Comparison of ENCODE assay signal across 9 mouse cellular contexts in the genomic region with DNA sequence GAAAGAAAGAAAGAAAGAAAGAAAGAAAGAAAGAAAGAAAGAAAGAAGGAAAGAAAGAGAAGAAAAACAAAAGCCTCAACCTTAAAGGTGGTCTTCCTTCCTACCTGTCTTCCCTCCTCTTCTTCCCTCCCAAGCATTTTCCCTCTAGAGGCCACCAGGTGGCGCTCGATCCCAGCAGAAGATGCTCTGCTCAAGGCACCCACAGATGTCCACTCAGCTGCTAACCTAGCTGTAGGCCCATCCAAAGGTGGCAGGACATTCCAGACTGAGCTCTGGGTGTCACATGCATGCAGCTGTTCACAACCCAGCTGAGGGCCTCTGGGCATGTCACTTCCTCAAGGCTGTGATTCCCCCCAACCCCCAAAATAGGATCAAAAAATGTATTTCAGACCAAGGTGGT. TPM values are rescaled to one million over a fixed set of nuclear protein-coding genes. Genes with fewer than 3 reads are reported as not detected.
DNase-seq lines count a peak whose midpoint lies in the region; ATAC-seq and TF ChIP-seq lines count a peak whose summit lies in the region.
"Had no signal": no experiment of that assay in that cellular context is flagged by ENCODE, and none has a peak within 500 bp of the region (broad histone marks: within the 10 kb centered on the region; RNA-seq: fewer than 3 reads in every experiment).

No protein-coding gene starts in this region.

- no peak overlapping the region for H3K4me2 ChIP-seq in CH12.LX (ENCODE audit: insufficient read depth, low read depth, poor library complexity, severe bottlenecking)
- H3K4me2 ChIP-seq in embryonic facial prominence, embryonic 13.5 days = no peak overlapping the region
- H3K4me2 ChIP-seq in heart, postnatal 0 days (ENCODE audit: low read depth, low read length) = no peak overlapping the region
- H3K4me2 ChIP-seq in lung, embryonic 16.5 days (ENCODE audit: low read depth, low read length) = no peak overlapping the region
- H3K4me2 ChIP-seq: heart, embryonic 15.5 days had no signal

- in situ Hi-C loops in CH12.LX (cut with MboI; ENCODE audit: low pct_ligation_motif_present, low pct_unique_long_range_greater_than_20kb, low sequenced_read_pairs) = loop anchor here (10.0 kb wide), 2 partner anchors 51 to 431 kb away; no protein-coding TSS in a partner anchor

- dilution Hi-C loops in CH12.LX (cut with MboI; ENCODE audit: extremely low pct_ligation_motif_present, extremely low pct_unique_long_range_greater_than_20kb, low sequenced_read_pairs) = no loop called here

- H3K36me3 ChIP-seq in CH12.LX (replicated peaks in 1 of 2; ENCODE audit: control insufficient read depth in 1 of 2, insufficient read depth in 1 of 2, low read length in 1 of 2) = no peaks in the 10 kb centered on the region
- H3K36me3 ChIP-seq in embryonic facial prominence, embryonic 13.5 days = no peaks in the 10 kb centered on the region
- H3K36me3 ChIP-seq in heart, postnatal 0 days (replicated peaks; ENCODE audit: control insufficient read depth, insufficient read depth, low read length) = no peaks in the 10 kb centered on the region
- no peaks in the 10 kb centered on the region for H3K36me3 ChIP-seq in lung, embryonic 16.5 days (ENCODE audit: control insufficient read depth, insufficient read depth, low read length)
- H3K36me3 ChIP-seq: heart, embryonic 15.5 days had no signal

- H3K9ac ChIP-seq in CH12.LX (ENCODE audit: insufficient read depth, low read depth) = no peak overlapping the region
- H3K9ac ChIP-seq in embryonic facial prominence, embryonic 13.5 days = no peak overlapping the region
- H3K9ac ChIP-seq in heart, postnatal 0 days (replicated peaks; ENCODE audit: low read depth, low read length) = no peak overlapping the region
- H3K9ac ChIP-seq in lung, embryonic 16.5 days (ENCODE audit: low read length) = no peak overlapping the region
- H3K9ac ChIP-seq: heart, embryonic 15.5 days had no signal

- H3K79me2 ChIP-seq in CH12.LX (replicated peaks; ENCODE audit: control insufficient read depth, extremely low read depth, insufficient read depth, poor library complexity, severe bottlenecking) = no peaks in the 10 kb centered on the region

- DNase-seq in CH12.LX (ENCODE audit: extremely low read depth) = peak; percentile 71
- DNase-seq in heart, postnatal 0 days (ENCODE audit: low spot score) = peak; percentile 63
- peak; percentile 50 for DNase-seq in layer of hippocampus, adult 11-12 months (ENCODE audit: low spot score)
- peak; percentile 38 for DNase-seq in retina, adult 2 months (ENCODE audit: low read depth, low spot score)
- peak; percentile 51 for DNase-seq in urinary bladder, postnatal 25 days (ENCODE audit: low spot score)

- no peak overlapping the region for H3K4me3 ChIP-seq in CH12.LX (replicated peaks in 1 of 3; ENCODE audit: low read depth in 2 of 3, low read length in 2 of 3, poor library complexity in 1 of 3)
- H3K4me3 ChIP-seq in bone marrow, adult 2 months (replicated peaks; ENCODE audit: control insufficient read depth, low read depth, low read length) = no peak overlapping the region
- no peak overlapping the region for H3K4me3 ChIP-seq in embryonic facial prominence, embryonic 13.5 days
- no peak overlapping the region for H3K4me3 ChIP-seq in heart, postnatal 0 days (ENCODE audit: low read depth, low read length)
- no peak overlapping the region for H3K4me3 ChIP-seq in lung, embryonic 16.5 days (ENCODE audit: low read length)
- H3K4me3 ChIP-seq: heart, embryonic 15.5 days had no signal

- peak; percentile 85 for TF ChIP-seq RAD21 in CH12.LX (IDR thresholded peaks at IDR 0.05; ENCODE audit: low read depth, low read length)

- H3K27ac ChIP-seq in CH12.LX (ENCODE audit: insufficient read depth, low read depth) = no peak overlapping the region
- H3K27ac ChIP-seq in bone marrow, adult 2 months (ENCODE audit: control insufficient read depth, insufficient read depth, low read depth, low read length, poor library complexity) = no peak overlapping the region
- no peak overlapping the region for H3K27ac ChIP-seq in embryonic facial prominence, embryonic 13.5 days
- H3K27ac ChIP-seq in heart, postnatal 0 days (ENCODE audit: low read depth) = no peak overlapping the region
- no peak overlapping the region for H3K27ac ChIP-seq in lung, embryonic 16.5 days (ENCODE audit: low read length)
- H3K27ac ChIP-seq: heart, embryonic 15.5 days had no signal

- no peaks in the 10 kb centered on the region for H3K27me3 ChIP-seq in CH12.LX (replicated peaks)
- H3K27me3 ChIP-seq in embryonic facial prominence, embryonic 13.5 days = no peaks in the 10 kb centered on the region
- H3K27me3 ChIP-seq in heart, postnatal 0 days (ENCODE audit: control insufficient read depth, insufficient read depth, low read length) = no peaks in the 10 kb centered on the region
- H3K27me3 ChIP-seq in lung, embryonic 16.5 days (ENCODE audit: control insufficient read depth, insufficient read depth, low read depth, low read length) = no peaks in the 10 kb centered on the region
- H3K27me3 ChIP-seq: heart, embryonic 15.5 days had no signal

- TF ChIP-seq EP300 in CH12.LX (IDR thresholded peaks at IDR 0.05; ENCODE audit: low read length) = no peak
- TF ChIP-seq EP300 in heart, postnatal 0 days (IDR thresholded peaks at IDR 0.05; ENCODE audit: low read depth) = no peak

- WGBS in bone marrow, adult 2 months = 0% methylated on average over 2 of the region's 2 CpGs
- WGBS in embryonic facial prominence, embryonic 13.5 days = 0% methylated on average over 2 of the region's 2 CpGs
- 0% methylated on average over 2 of the region's 2 CpGs for WGBS in heart, postnatal 0 days
- 0% methylated on average over 2 of the region's 2 CpGs for WGBS in lung, embryonic 16.5 days

- H3K9me3 ChIP-seq in CH12.LX (replicated peaks; ENCODE audit: low read length) = no peaks in the 10 kb centered on the region
- H3K9me3 ChIP-seq in embryonic facial prominence, embryonic 13.5 days = no peaks in the 10 kb centered on the region
- H3K9me3 ChIP-seq in heart, postnatal 0 days (replicated peaks; ENCODE audit: control insufficient read depth, low read length) = no peaks in the 10 kb centered on the region
- no peaks in the 10 kb centered on the region for H3K9me3 ChIP-seq in lung, embryonic 16.5 days (ENCODE audit: control insufficient read depth, low read length)
- H3K9me3 ChIP-seq: heart, embryonic 15.5 days had no signal

- TF ChIP-seq POLR2A in CH12.LX (IDR thresholded peaks at IDR 0.05; ENCODE audit: low read depth, low read length) = no peak
- no peak for TF ChIP-seq POLR2A in bone marrow, adult 2 months (IDR thresholded peaks at IDR 0.05; ENCODE audit: borderline replicate concordance, control insufficient read depth, low read depth, low read length)

- TF ChIP-seq CTCF in CH12.LX (conservative IDR thresholded peaks at IDR 0.05 in 1 of 2, IDR thresholded peaks at IDR 0.05 in 1 of 2; ENCODE audit: low read depth in 2 of 2, low read length in 2 of 2) = peak; percentile 47 to 87; a peak in 3 of 4 replicates
- TF ChIP-seq CTCF in bone marrow, adult 2 months (IDR thresholded peaks at IDR 0.05; ENCODE audit: control insufficient read depth, insufficient read depth, low read length) = peak; percentile 85
- peak; percentile 96 for TF ChIP-seq CTCF in heart, postnatal 0 days (IDR thresholded peaks at IDR 0.05; ENCODE audit: low read depth)

- H3K4me1 ChIP-seq in CH12.LX (ENCODE audit: control insufficient read depth in 1 of 2, insufficient read depth in 2 of 2) = peaks cover 0 to 23% of the 10 kb centered on the region in 2 experiments; a peak in 2 of 4 replicates
- no peaks in the 10 kb centered on the region for H3K4me1 ChIP-seq in bone marrow, adult 2 months (ENCODE audit: control insufficient read depth, insufficient read depth, low read length)
- H3K4me1 ChIP-seq in embryonic facial prominence, embryonic 13.5 days = no peaks in the 10 kb centered on the region
- H3K4me1 ChIP-seq in heart, postnatal 0 days (ENCODE audit: control insufficient read depth, insufficient read depth) = no peaks in the 10 kb centered on the region
- no peaks in the 10 kb centered on the region for H3K4me1 ChIP-seq in lung, embryonic 16.5 days (replicated peaks; ENCODE audit: control insufficient read depth, insufficient read depth, low read length)
- H3K4me1 ChIP-seq: heart, embryonic 15.5 days had no signal

- 0 out of 2 replicates have a peak, but pooled peaks have one; percentile 37 for ATAC-seq in embryonic facial prominence, embryonic 13.5 days (ENCODE audit: insufficient number of reproducible peaks, insufficient read depth, low FRiP score, low TSS enrichment, low read depth)
- peak; percentile 47; the same call in 1 of the 2 replicates for ATAC-seq in heart, postnatal 0 days (ENCODE audit: insufficient read depth, low read depth)
- ATAC-seq in lung, embryonic 16.5 days (ENCODE audit: low read depth) = peak; percentile 36; the same call in 1 of the 2 replicates

TF ChIP-seq in CH12.LX, 34 proteins besides CTCF, POLR2A, EP300 and RAD21 (continues in another document):
- TF ChIP-seq JUN (IDR thresholded peaks at IDR 0.05; ENCODE audit: insufficient read depth, low read depth, low read length) (no peak), HCFC1 (IDR thresholded peaks at IDR 0.05; ENCODE audit: low read depth, low read length) (no peak), PAX5 (IDR thresholded peaks at IDR 0.05; ENCODE audit: low read length) (no peak), BHLHE40 (IDR thresholded peaks at IDR 0.05; ENCODE audit: low read depth, low read length) (no peak), USF1 (IDR thresholded peaks at IDR 0.05; ENCODE audit: low read depth, low read length) (no peak), KAT2A (IDR thresholded peaks at IDR 0.05; ENCODE audit: insufficient replicate concordance, low read length) (no peak), IRF4 (IDR thresholded peaks at IDR 0.05; ENCODE audit: low read depth, low read length) (no peak), ZC3H11A (IDR thresholded peaks at IDR 0.05; ENCODE audit: low read depth, low read length) (peak; percentile 38), NELFE (IDR thresholded peaks at IDR 0.05; ENCODE audit: low read depth, low read length) (0 out of 2 replicates have a peak, but pooled peaks have one; percentile 23), SMC3 (IDR thresholded peaks at IDR 0.05; ENCODE audit: low read depth, low read length) (peak; percentile 80), MXI1 (IDR thresholded peaks at IDR 0.05; ENCODE audit: low read depth, low read length) (no peak), MAZ (IDR thresholded peaks at IDR 0.05; ENCODE audit: low read depth, low read length) (no peak), NRF1 (IDR thresholded peaks at IDR 0.05; ENCODE audit: low read depth, low read length) (no peak)

RNA-seq across cellular contexts. Expression of a gene that starts 30.6 kb away (rescaled TPM):
- not detected in 2 replicates for total RNA-seq in CH12.LX (2012; rRNA removed)
- not detected in 2 replicates for total RNA-seq in CH12.LX (2014; rRNA removed)
- not detected in 2 replicates for polyA plus RNA-seq in CH12.LX (2012; ENCODE audit: insufficient read length, low read depth)
- not detected in 2 replicates for polyA plus RNA-seq in bone marrow, adult 2 months (2011; ENCODE audit: insufficient read depth, insufficient read length, low replicate concordance, missing spikeins)
- not detected in 2 replicates for polyA plus RNA-seq in embryonic facial prominence, embryonic 13.5 days (2015; fragmentation: Nextera tagmentation; extraction: Ambion mirVana)
- total RNA-seq in heart, postnatal 0 days (2014; rRNA removed; ENCODE audit: low replicate concordance) = not detected in 2 replicates
- not detected in 2 replicates for polyA plus RNA-seq in heart, postnatal 0 days (2015; fragmentation: Nextera tagmentation; extraction: Ambion mirVana)
- polyA plus RNA-seq in lung, embryonic 16.5 days (2015; fragmentation: Nextera tagmentation; extraction: Ambion mirVana) = not detected in 2 replicates
- polyA plus RNA-seq: heart, embryonic 15.5 days had no signal
